Mouse (Mus musculus): Measurements from ENCODE around the gene Slco1c1. TPM values are rescaled to one million over a fixed set of nuclear protein-coding genes. Genes with fewer than 3 reads are reported as not detected.
"Not testable (repeated sequence)": the region's sequence is repeated elsewhere in the genome, so short reads cannot be mapped to it uniquely, and the experiment has no call there.

The Slco1c1 gene
- total RNA-seq, 4 experiments from 2014 or later: 0.13 to 0.80 (median 0.46) TPM

DNA sequence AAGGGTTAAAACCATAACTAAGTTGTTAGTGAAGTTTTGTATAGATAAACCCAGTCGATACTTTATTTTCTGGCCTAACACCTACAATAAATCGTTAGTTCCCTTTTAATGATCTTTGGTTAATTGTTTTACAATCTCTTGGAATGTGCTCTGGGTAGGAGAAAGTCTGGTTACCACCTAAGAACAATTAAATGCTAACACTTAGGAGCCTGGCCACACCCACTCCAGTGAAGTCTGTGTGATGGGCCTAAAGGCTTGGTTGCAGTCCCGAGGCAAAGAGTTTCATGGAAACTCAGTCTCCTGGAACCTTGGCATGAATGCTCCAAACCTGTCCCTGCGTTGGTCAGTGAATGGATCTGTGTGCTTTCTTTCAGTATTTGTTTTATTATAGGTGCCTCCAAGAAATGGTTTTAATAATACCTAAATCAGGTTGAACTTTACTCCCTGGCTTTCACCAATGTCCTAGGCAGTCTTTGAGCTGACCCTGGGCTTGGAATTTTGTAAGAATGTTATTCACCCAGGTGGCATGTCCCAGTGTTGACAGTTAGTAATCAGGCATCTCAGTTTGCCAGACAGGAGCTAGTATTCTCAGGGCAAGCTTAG is 66.5 kb downstream of the Slco1c1 start:
- DNase-seq: not testable (repeated sequence)

DNA sequence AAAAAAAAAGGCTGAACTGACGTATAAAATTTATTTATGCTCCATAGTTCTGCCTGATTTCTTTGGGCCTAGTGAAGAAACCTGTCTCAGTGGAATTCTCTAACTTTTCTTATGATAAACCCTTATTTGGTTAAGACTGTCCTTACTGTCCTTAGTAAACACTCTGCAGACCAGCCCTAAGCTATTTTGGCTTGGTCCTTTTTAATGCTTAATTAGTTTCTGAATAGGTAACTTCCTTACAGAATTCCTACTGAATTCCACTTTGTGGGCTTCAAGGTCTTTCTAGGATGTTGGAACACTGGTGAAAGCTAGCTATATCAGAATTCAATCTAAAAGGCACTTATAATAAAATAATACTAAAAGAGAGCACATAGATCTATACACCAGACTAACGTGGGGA is 71.9 kb downstream of the Slco1c1 start:
- no peak for DNase-seq

DNA sequence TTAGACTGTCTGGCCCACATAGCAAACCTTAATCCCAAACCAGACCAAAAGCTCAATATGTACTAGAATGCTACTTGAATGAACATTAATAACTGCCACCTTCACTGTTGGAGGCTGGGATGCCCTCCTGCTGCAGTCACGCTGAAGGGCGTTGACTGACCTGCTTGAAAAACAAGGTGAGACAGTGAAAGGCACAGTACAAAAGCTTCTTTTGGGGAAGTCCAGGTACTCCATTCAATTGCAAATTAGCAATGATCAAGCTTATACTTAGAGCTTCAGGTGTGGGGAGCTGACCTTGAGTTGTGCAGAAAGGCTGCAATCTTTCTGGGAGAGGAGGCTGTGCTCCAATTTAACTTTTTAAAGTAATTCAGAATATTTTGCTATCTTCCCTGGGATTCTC is 72.9 kb downstream of the Slco1c1 start:
- no peak for DNase-seq

DNA sequence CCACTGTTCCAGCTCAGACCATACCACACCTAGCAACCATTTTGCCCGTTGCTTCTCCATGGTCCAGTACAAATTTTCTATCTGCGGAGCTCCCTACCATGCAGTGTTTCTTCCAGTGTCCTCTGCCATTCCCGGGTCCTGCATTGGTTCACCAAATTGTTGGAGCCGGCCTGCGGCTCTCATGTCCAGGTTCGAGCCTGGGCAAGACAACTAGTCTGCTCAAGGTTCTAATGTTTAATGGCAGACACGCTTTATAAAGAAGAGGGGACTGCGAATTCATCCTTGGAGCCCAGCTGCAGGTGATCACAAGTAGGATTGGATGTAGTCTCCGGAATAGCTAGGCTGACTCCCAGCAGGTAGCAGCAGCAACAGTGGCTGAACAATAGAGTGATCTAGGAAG is 76.8 kb downstream of the Slco1c1 start:
- DNase-seq: no peak

DNA sequence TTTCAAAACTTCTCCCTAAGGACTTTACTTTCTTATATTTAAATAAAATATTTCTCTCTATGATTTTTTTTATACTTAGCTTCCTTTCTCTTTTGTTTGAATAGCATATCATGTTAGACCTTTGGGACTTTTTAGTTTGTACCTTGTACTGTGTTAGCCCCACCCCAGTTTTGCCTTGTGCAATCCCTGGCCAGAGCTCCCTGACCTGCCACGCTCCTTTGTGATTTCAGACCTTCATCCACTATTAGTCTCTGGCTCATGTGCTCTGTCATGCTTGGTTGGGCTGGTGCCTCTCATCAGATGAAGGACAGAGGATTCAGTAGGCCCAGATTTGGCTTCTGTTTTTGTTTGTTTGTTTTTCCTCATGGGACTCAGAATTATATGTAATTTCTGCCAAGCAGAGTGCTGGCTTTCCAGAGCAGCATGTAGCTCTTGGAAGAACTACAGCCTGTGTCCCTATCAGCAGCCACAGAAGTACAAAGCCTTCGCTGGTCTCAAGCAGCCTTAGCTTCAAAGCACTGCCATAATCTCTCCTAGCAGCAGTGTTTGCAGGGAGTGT is 86.6 kb downstream of the Slco1c1 start:
- peak; percentile 14 for DNase-seq

DNA sequence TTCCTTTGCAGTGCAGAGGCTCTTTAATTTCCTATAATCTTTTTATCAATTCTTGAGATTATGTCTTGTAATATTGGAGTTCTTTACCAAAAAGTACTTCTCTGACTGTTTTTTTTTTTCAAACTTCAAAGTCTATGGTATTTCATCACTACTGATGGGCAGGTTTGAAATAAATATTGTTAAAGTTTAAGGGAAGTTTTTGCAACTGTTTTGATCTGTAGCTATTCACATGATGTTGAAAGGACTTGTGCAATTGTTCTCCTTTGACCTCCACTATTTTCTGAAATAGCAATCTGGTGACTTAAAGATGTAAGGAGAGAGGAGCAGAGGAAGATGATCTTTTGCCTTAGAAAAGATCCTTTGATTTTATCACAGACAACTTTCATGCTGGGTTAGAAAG is 89.8 kb downstream of the Slco1c1 start:
- no peak for DNase-seq

DNA sequence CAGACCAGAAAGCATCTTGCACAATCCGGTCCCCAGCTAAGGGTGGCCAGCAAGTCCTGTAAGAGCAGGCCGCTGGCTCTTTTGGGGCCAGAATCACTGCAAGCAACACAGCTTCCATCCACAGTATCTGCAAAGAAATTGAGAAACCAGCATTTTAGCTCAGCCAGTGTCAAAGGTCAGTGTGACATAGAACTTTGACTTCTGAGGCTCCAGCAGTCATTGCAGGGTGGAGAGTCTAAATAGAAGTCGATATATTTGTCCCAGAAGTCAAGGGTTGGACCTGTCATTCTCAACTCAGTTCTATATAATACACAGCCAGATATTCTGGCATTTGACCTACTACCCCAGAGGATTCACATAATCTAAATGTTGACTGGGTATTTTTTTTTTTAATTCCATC is 91.2 kb downstream of the Slco1c1 start:
- DNase-seq: peak; percentile 6

Other genes with a start within 250 kb of the Slco1c1 start
- under 1 TPM in 3 of 4 experiments, not detected in 1; 0.17 to 0.45 (median 0.38) TPM for gene Slco1b2, start 105.2 kb downstream of the Slco1c1 start, total RNA-seq (2022)
- not detected for gene Gm5724, start 249.4 kb downstream of the Slco1c1 start, total RNA-seq (2022)

All from adrenal gland, adult 8-10 months (tissue).